Mouse (Mus musculus) erythroblast, embryonic 14.5 days (primary cell): ENCODE measurements around the gene Ldhal6b.
"Not testable (repeated sequence)": the region's sequence is repeated elsewhere in the genome, so short reads cannot be mapped to it uniquely, and the experiment has no call there.

ENCODE experiments used
- GATA1 ChIP-seq: IDR thresholded peaks from 2 replicates; pipeline ENCODE4 v1.6.1; 2012; ENCODE audit warnings: low read length, inconsistent platforms, mixed read lengths
- TAL1 ChIP-seq: IDR thresholded peaks from 3 replicates; pipeline ENCODE4 v1.6.1; 2012; ENCODE audit warnings: low read length, inconsistent platforms, mixed read lengths

DNA sequence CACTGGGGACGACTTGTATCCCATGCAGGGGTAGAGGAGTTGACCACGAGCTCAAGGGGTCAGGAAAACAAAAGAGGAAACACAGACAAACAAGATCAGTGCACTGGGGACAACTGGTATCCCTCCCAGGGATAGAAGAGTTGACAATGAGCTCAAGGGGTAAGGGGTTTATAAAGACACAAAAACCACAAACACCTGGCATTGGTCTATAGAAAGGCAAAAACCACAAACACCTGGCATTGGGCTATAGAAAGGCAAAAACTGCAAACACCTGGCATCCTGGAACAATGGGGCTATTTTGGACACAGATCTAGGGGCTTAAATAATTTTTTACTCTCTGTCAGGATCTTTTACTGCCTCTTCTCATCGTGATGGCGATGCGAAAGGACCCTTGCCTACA is 23.8 kb upstream of the Ldhal6b start:
- TF ChIP-seq TAL1, GATA1: not testable (repeated sequence)
